In the genomic region with DNA sequence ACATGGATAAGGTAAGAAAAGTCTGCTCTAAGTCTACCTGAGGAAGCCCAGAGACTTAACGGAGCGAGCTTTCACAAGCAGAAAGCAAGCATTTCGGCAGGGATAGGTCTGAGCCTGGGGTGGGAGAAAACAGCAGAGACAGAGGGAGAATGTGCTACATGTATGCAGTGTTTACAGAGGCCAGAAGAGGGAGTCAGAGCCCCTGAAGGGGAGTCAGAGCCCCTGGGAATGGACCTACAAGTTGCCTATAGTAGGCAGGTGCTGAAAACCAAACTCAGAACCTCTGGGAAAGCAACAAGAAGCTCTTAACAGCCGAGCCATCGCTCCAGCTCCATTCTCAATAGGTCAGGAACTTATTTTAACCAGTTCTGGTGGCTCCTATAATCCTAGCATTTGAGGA, we compare ENCODE assay signal across 11 mouse cellular contexts. TPM values are rescaled to one million over a fixed set of nuclear protein-coding genes. Genes with fewer than 3 reads are reported as not detected.
DNase-seq lines count a peak whose midpoint lies in the region; ATAC-seq lines count a peak whose summit lies in the region.
"Had no signal": no experiment of that assay in that cellular context is flagged by ENCODE, and none has a peak within 500 bp of the region (broad histone marks: within the 10 kb centered on the region; RNA-seq: fewer than 3 reads in every experiment).

No protein-coding gene starts in this region.

- WGBS in heart, embryonic 13.5 days: 75% methylated on average over 5 of the region's 5 CpGs
- 70% methylated on average over 5 of the region's 5 CpGs for WGBS in liver, embryonic 16.5 days (ENCODE audit: insufficient replicate concordance)

- DNase-seq in heart, postnatal 4 days: no peak
- peak; percentile 6 to 10 for DNase-seq in B cell, adult 2 months
- DNase-seq in c-Kit-positive CD71-positive TER-119-negative erythroid progenitor cells, embryonic 14.5 days (ENCODE audit: low read depth): peak; percentile 22
- no peak for DNase-seq in cerebellum, postnatal 10 days
- no peak for DNase-seq in thymus, postnatal 25 days
- no peak for DNase-seq in ovary, postnatal 36 days (ENCODE audit: low spot score)
- DNase-seq: heart, adult 11 months; kidney, postnatal 36 days; lung, postnatal 4 days had no signal

- no peak overlapping the region for H3K27ac ChIP-seq in heart, embryonic 13.5 days (replicated peaks)
- no peak overlapping the region for H3K27ac ChIP-seq in liver, embryonic 16.5 days (ENCODE audit: low read length)

- H3K36me3 ChIP-seq in heart, embryonic 13.5 days: peaks cover 48% of the 10 kb centered on the region
- H3K36me3 ChIP-seq in liver, embryonic 16.5 days (ENCODE audit: control insufficient read depth, insufficient read depth): peaks cover 16% of the 10 kb centered on the region; the same call in 1 of the 2 replicates

- H3K9ac ChIP-seq in heart, embryonic 13.5 days: no peak overlapping the region
- H3K9ac ChIP-seq in liver, embryonic 16.5 days (ENCODE audit: low read depth, low read length): no peak overlapping the region

- ATAC-seq in heart, embryonic 13.5 days (ENCODE audit: extremely low read depth, insufficient number of reproducible peaks, low FRiP score, low TSS enrichment): no peak
- no peak for ATAC-seq in liver, embryonic 16.5 days (ENCODE audit: low read depth)

- no peaks in the 10 kb centered on the region for H3K27me3 ChIP-seq in heart, embryonic 13.5 days (replicated peaks)
- no peaks in the 10 kb centered on the region for H3K27me3 ChIP-seq in liver, embryonic 16.5 days (ENCODE audit: control insufficient read depth, insufficient read depth, low read depth, low read length)

- H3K4me2 ChIP-seq in heart, embryonic 13.5 days: 0 out of 2 replicates have a peak overlapping the region, but pooled peaks have one; percentile 92
- 0 out of 2 replicates have a peak overlapping the region, but pooled peaks have one; percentile 82 for H3K4me2 ChIP-seq in liver, embryonic 16.5 days (ENCODE audit: low read depth, low read length)

- no peaks in the 10 kb centered on the region for H3K9me3 ChIP-seq in heart, embryonic 13.5 days
- no peaks in the 10 kb centered on the region for H3K9me3 ChIP-seq in liver, embryonic 16.5 days (replicated peaks; ENCODE audit: control insufficient read depth, low read length)

- peaks cover 20% of the 10 kb centered on the region for H3K4me1 ChIP-seq in heart, embryonic 13.5 days
- H3K4me1 ChIP-seq in liver, embryonic 16.5 days (ENCODE audit: control insufficient read depth, low read depth, low read length): peaks cover 24% of the 10 kb centered on the region

- peak overlapping the region; percentile 94; the same call in 1 of the 2 replicates for H3K4me3 ChIP-seq in heart, embryonic 13.5 days
- H3K4me3 ChIP-seq in liver, embryonic 16.5 days (ENCODE audit: low read depth, low read length): 0 out of 2 replicates have a peak overlapping the region, but pooled peaks have one; percentile 80

RNA-seq across cellular contexts. Expression of a gene that starts 1.5 kb away (rescaled TPM):
- 38.6 and 46.0 TPM in 2 replicates for polyA plus RNA-seq in heart, embryonic 13.5 days (2015; fragmentation: Nextera tagmentation; extraction: Ambion mirVana)
- total RNA-seq in heart, postnatal 4 days (2021): 10 to 100 TPM; 13.4 to 13.7 TPM
- polyA plus RNA-seq in liver, embryonic 16.5 days (2015; fragmentation: Nextera tagmentation; extraction: Ambion mirVana): 27.4 and 32.1 TPM in 2 replicates

RNA-seq across cellular contexts. Expression of a gene that starts 34.6 kb away (rescaled TPM):
- 2.9 and 3.1 TPM in 2 replicates for polyA plus RNA-seq in heart, embryonic 13.5 days (2015; fragmentation: Nextera tagmentation; extraction: Ambion mirVana)
- 1 to 10 TPM; 6.4 to 7.8 TPM for total RNA-seq in heart, postnatal 4 days (2021)
- polyA plus RNA-seq in liver, embryonic 16.5 days (2015; fragmentation: Nextera tagmentation; extraction: Ambion mirVana): 1.3 and 1.4 TPM in 2 replicates

RNA-seq across cellular contexts. Expression of a gene that starts 34.7 kb away (rescaled TPM):
- 5.7 TPM in 2 replicates for polyA plus RNA-seq in heart, embryonic 13.5 days (2015; fragmentation: Nextera tagmentation; extraction: Ambion mirVana)
- 10 to 100 TPM; 13.7 to 15.4 TPM for total RNA-seq in heart, postnatal 4 days (2021)
- 3.0 and 3.3 TPM in 2 replicates for polyA plus RNA-seq in liver, embryonic 16.5 days (2015; fragmentation: Nextera tagmentation; extraction: Ambion mirVana)

RNA-seq across cellular contexts. Expression of a gene that starts 42.9 kb away (rescaled TPM):
- 2.5 and 3.0 TPM in 2 replicates for polyA plus RNA-seq in heart, embryonic 13.5 days (2015; fragmentation: Nextera tagmentation; extraction: Ambion mirVana)
- total RNA-seq in heart, postnatal 4 days (2021): 10 to 100 TPM; 21.1 to 21.5 TPM
- not detected in 2 replicates for polyA plus RNA-seq in liver, embryonic 16.5 days (2015; fragmentation: Nextera tagmentation; extraction: Ambion mirVana)

RNA-seq across cellular contexts. Expression of a gene that starts 44.1 kb away (rescaled TPM):
- polyA plus RNA-seq in heart, embryonic 13.5 days (2015; fragmentation: Nextera tagmentation; extraction: Ambion mirVana): 41.7 and 49.8 TPM in 2 replicates
- total RNA-seq in heart, postnatal 4 days (2021): 10 to 100 TPM; 55.5 to 64.4 TPM
- polyA plus RNA-seq in liver, embryonic 16.5 days (2015; fragmentation: Nextera tagmentation; extraction: Ambion mirVana): 48.4 and 50.3 TPM in 2 replicates

Comparison
In these comparisons a context has a peak if more than half of its experiments do, and no peak if none do; other contexts are left out.
1. DNase-seq: peak in B cell, adult 2 months (2 of 2) and c-Kit-positive CD71-positive TER-119-negative erythroid progenitor cells, embryonic 14.5 days (single experiment); none in heart, postnatal 4 days (single experiment), cerebellum, postnatal 10 days (0 of 2), thymus, postnatal 25 days (single experiment) and ovary, postnatal 36 days (single experiment).